In genomic region chrX:159409253-159409652, GRCm38 (mm10) we compare ENCODE assay signal across 8 mouse cellular contexts. TPM values are rescaled to one million over a fixed set of nuclear protein-coding genes. Genes with fewer than 3 reads are reported as not detected.
DNase-seq lines count a peak whose midpoint lies in the region; ATAC-seq lines count a peak whose summit lies in the region.

No protein-coding gene starts in this region.

- no peak for DNase-seq in forebrain, embryonic 11.5 days (ENCODE audit: low spot score)
- DNase-seq in liver, result peak; percentile 6
- peak; percentile 61 for DNase-seq in adipocyte (ENCODE audit: low spot score)
- peak; percentile 55 for DNase-seq in thymus, postnatal 14 days

- H3K9me3 ChIP-seq in forebrain, embryonic 13.5 days (replicated peaks), result no peaks in the 10 kb centered on the region
- H3K9me3 ChIP-seq in forebrain, embryonic 11.5 days (ENCODE audit: control insufficient read depth, low read length), result no peaks in the 10 kb centered on the region
- no peaks in the 10 kb centered on the region for H3K9me3 ChIP-seq in liver, embryonic 12.5 days (replicated peaks)

- no peak overlapping the region for H3K4me3 ChIP-seq in forebrain, embryonic 13.5 days
- H3K4me3 ChIP-seq in forebrain, embryonic 11.5 days (ENCODE audit: low read depth, low read length), result no peak overlapping the region
- no peak overlapping the region for H3K4me3 ChIP-seq in liver, embryonic 12.5 days

- peak; percentile 48; the same call in 1 of the 2 replicates for ATAC-seq in forebrain, embryonic 13.5 days
- ATAC-seq in forebrain, embryonic 11.5 days (replicated peaks; ENCODE audit: low FRiP score), result no peak; the same call in 1 of the 2 replicates
- ATAC-seq in liver, embryonic 12.5 days, result no peak
- peak; percentile 83 for ATAC-seq in granulocyte monocyte progenitor cell, adult 5-6 weeks (replicated peaks; ENCODE audit: poor library complexity, severe bottlenecking)
- no peak; the same call in 1 of the 2 replicates for ATAC-seq in erythroblast, adult 5-6 weeks (replicated peaks; ENCODE audit: low FRiP score, poor library complexity, severe bottlenecking)

- no peak overlapping the region for H3K4me2 ChIP-seq in forebrain, embryonic 13.5 days
- H3K4me2 ChIP-seq in forebrain, embryonic 11.5 days (ENCODE audit: low read depth, low read length, severe bottlenecking), result no peak overlapping the region
- no peak overlapping the region for H3K4me2 ChIP-seq in liver, embryonic 12.5 days

- no peaks in the 10 kb centered on the region for H3K36me3 ChIP-seq in forebrain, embryonic 13.5 days (ENCODE audit: poor library complexity, severe bottlenecking)
- no peaks in the 10 kb centered on the region for H3K36me3 ChIP-seq in forebrain, embryonic 11.5 days (ENCODE audit: control insufficient read depth, insufficient read depth, low read length)
- no peaks in the 10 kb centered on the region for H3K36me3 ChIP-seq in liver, embryonic 12.5 days

- H3K27ac ChIP-seq in forebrain, embryonic 13.5 days, result no peak overlapping the region
- H3K27ac ChIP-seq in forebrain, embryonic 11.5 days (ENCODE audit: low read depth, low read length), result no peak overlapping the region
- H3K27ac ChIP-seq in liver, embryonic 12.5 days, result no peak overlapping the region

- no peaks in the 10 kb centered on the region for H3K27me3 ChIP-seq in forebrain, embryonic 13.5 days
- H3K27me3 ChIP-seq in forebrain, embryonic 11.5 days (ENCODE audit: control insufficient read depth, insufficient read depth, low read length), result no peaks in the 10 kb centered on the region
- peaks cover 13% of the 10 kb centered on the region for H3K27me3 ChIP-seq in liver, embryonic 12.5 days (replicated peaks)

- H3K9ac ChIP-seq in forebrain, embryonic 13.5 days, result no peak overlapping the region
- no peak overlapping the region for H3K9ac ChIP-seq in forebrain, embryonic 11.5 days (ENCODE audit: low read length)
- H3K9ac ChIP-seq in liver, embryonic 12.5 days, result no peak overlapping the region

- 30% methylated on average over 4 of the region's 4 CpGs for WGBS in forebrain, embryonic 13.5 days
- WGBS in forebrain, embryonic 11.5 days, result 52% methylated on average over 4 of the region's 4 CpGs
- WGBS in liver, embryonic 12.5 days (ENCODE audit: insufficient replicate concordance), result 4% methylated on average over 4 of the region's 4 CpGs

- H3K4me1 ChIP-seq in forebrain, embryonic 13.5 days, result no peaks in the 10 kb centered on the region
- no peaks in the 10 kb centered on the region for H3K4me1 ChIP-seq in forebrain, embryonic 11.5 days (replicated peaks; ENCODE audit: control insufficient read depth, insufficient read depth, low read length)
- H3K4me1 ChIP-seq in liver, embryonic 12.5 days, result no peaks in the 10 kb centered on the region

RNA-seq across cellular contexts. Expression of gene Map7d2, which starts 5.1 kb away (rescaled TPM):
- 12.2 and 14.6 TPM in 2 replicates for polyA plus RNA-seq in forebrain, embryonic 13.5 days (2015; fragmentation: Nextera tagmentation; extraction: Ambion mirVana)
- 10.8 and 17.6 TPM in 2 replicates for polyA plus RNA-seq in forebrain, embryonic 11.5 days (2014; fragmentation: Nextera tagmentation; extraction: Ambion mirVana)
- polyA plus RNA-seq in liver, embryonic 12.5 days (2016; fragmentation: Nextera tagmentation; extraction: Ambion mirVana), result 0.13 and 0.18 TPM in 2 replicates
- total RNA-seq in granulocyte monocyte progenitor cell, adult 5-6 weeks (2014; fragmentation: Nextera tagmentation), result not detected in 2 replicates
- total RNA-seq in granulocyte monocyte progenitor cell, adult 5-6 weeks (2017), result 0.09 TPM in 1 of 2 replicates, not detected in the other
- total RNA-seq in erythroblast, adult 5-6 weeks (2015; ENCODE audit: low replicate concordance), result not detected in 2 replicates
- total RNA-seq in erythroblast, adult 5-6 weeks (2017; ENCODE audit: low replicate concordance), result 0.43 TPM in 1 of 2 replicates, not detected in the other

RNA-seq across cellular contexts. Expression of gene Eif1ax, which starts 37.3 kb away (rescaled TPM):
- 163 and 179 TPM in 2 replicates for polyA plus RNA-seq in forebrain, embryonic 13.5 days (2015; fragmentation: Nextera tagmentation; extraction: Ambion mirVana)
- 172 and 188 TPM in 2 replicates for polyA plus RNA-seq in forebrain, embryonic 11.5 days (2014; fragmentation: Nextera tagmentation; extraction: Ambion mirVana)
- 100 and 103 TPM in 2 replicates for polyA plus RNA-seq in liver, embryonic 12.5 days (2016; fragmentation: Nextera tagmentation; extraction: Ambion mirVana)
- 41.2 and 58.2 TPM in 2 replicates for total RNA-seq in granulocyte monocyte progenitor cell, adult 5-6 weeks (2014; fragmentation: Nextera tagmentation)
- 56.5 and 64.6 TPM in 2 replicates for total RNA-seq in granulocyte monocyte progenitor cell, adult 5-6 weeks (2017)
- total RNA-seq in erythroblast, adult 5-6 weeks (2015; ENCODE audit: low replicate concordance), result 10.0 and 20.1 TPM in 2 replicates
- total RNA-seq in erythroblast, adult 5-6 weeks (2017; ENCODE audit: low replicate concordance), result 8.6 and 10.5 TPM in 2 replicates

Comparison
In these comparisons a context has a peak if more than half of its experiments do, and no peak if none do; other contexts are left out.
1. ATAC-seq: peak in forebrain, embryonic 13.5 days (single experiment) and granulocyte monocyte progenitor cell, adult 5-6 weeks (single experiment); none in forebrain, embryonic 11.5 days (single experiment), liver, embryonic 12.5 days (single experiment) and erythroblast, adult 5-6 weeks (single experiment).
2. RNA of gene Map7d2, which starts 5.1 kb away (polyA plus RNA-seq): 12.2 to 14.6 TPM in forebrain, embryonic 13.5 days and 10.8 to 17.6 TPM in forebrain, embryonic 11.5 days; 0.13 to 0.18 TPM in liver, embryonic 12.5 days; every median in the first group is over 10 times any median in the second.